Mouse (Mus musculus): ENCODE measurements at regions not wholly inside any gene's neighbourhood (a gene's known extent, or its start where the extent isn't known, plus 50 kb on each side); places are given as distances from the start of the nearest gene placed in this dataset.

DNA sequence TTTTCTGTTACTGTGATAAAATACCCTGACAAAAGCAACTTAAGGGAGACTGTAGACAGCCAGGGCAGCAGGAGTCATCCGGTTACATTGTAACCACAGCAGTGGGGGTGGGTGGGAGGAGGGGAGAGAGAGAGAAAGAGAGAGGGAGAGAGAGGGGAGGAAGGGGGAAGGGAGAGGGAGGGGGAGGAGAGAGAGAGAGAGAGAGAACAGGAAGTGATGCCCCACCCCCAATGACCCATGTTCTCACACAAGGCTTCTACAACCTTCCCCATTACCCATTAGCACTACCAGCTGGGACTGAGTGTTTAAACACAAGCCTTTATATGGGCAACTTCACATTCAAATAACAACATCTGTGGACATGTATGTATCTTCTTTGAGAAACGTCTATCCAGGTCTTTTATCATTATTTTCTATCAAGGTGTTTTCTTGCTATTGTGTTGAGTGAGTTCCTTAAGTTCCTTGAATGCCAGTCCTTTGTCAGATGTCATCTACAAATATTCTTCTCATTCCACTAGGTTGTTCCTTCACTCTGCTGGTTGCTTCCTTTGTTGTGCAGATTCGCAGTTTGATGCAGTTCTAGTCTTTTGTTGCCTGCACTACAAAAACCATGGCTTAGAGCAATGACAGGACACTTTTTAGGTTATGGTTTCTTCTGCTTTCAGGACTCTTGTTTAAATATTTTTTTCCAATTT, 274.7 kb upstream of the Ddx18 start:
- DNase-seq: no peak

DNA sequence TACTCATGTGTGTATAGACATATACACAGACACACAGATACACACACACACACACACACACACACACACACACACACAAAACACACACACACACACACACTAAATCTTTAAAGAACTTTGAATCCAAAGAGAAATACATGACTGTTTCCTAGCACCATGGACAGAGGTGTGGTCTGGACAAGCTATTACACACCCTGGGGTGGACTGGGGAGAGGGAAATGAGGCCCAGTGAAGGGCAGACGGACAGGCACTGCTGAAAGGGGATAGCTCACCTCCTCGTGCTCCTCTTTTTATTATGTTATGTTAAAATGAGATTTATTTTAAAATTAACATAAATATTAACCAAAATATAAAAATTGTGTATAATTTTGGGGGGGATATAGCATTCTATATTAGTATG, 265.8 kb upstream of the Ddx18 start:
- no peak for DNase-seq

DNA sequence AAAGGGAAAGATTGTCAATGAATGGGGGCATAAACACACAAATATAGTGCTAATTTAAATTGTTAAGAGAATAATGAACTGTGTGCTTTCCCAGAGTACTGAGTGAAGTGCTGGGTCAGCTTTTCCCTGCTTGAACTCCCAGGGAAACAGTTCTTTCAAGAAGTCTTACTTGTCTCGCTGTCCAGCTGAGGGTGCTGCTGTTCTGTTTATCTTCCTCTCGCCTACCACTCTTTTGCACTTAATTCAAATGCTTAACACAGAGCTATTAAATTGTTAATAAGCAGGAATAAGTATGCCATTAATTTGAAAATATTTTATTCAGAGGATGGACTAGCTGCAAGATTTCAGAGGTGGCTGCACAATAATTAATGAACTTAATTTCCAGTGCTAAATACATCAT, 262.5 kb upstream of the Ddx18 start:
- DNase-seq: no peak

DNA sequence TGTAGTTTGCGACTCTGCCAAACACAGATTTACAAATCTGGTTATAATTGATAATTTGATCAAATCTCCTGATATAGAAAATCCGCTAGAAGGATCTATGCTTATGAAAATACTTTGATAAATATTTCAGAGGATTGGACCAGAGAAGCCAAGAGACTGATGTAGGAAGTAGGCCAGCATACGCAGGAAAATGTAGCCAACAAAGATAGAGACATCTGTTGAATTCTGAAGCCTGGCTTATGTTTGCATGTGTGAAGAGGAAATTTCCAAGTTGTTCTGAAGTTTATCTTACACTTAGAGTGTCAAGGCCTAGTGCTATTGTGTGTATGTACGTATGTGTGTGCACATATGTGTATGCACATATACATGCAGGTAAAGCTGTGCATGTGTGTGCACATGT, 255.2 kb upstream of the Ddx18 start:
- no peak for DNase-seq

DNA sequence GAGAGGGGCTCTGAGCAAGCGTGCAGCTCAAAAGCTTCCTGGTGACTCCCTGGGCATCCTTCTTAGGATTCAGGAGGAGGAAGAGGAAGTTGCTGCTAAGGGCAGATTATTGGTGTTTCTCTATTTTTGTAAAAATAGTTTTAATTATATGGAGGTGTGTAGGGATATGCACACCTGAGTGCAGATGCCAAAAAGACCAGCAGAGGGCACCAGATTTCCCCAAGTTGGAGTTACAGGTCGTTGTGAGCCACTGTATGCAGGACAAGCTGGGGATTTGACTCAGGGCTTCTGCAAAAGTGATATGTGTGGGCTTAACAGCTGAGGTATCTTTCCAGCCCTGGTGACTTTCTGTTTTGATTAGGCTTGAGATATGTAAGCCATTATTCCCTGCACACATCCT, 235.5 kb upstream of the Ddx18 start:
- DNase-seq: no peak

DNA sequence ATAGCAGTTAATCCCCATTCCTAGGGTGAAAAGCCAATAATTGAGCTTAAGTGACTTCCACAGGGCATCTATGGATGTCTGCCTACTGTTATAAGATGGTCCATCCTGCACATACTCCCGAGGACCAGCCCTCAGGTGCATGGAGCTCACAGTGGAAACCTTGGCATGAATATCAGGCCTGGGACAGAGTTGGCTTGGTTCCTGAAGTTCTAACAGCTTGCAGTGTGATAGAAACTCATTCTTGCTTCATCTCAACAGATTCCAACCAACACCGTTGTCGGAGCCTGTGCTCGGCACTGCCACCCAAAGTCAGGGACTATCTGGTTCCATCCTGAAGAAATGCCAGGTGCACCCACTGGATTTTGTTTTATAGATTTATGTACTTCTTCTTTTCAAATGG, 234.7 kb upstream of the Ddx18 start:
- DNase-seq: no peak

DNA sequence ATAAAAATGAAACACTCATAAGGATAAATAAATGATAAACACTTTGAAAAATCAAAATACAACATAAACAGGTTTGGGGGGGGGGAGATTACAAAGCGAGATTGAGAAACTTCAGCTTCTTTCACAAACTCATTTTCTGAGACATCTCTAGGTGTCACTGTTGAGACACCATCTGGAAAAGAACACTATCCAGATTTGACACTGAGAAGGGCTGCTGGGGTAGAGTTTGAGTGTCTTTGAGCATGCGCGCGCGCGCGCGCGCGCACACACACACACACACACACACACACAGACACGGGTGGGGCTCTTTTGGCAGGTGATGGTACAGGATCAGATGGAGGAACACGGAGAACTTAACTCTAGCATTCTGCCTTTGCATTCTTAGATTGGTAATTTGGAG, 230.7 kb upstream of the Ddx18 start:
- DNase-seq: no peak

DNA sequence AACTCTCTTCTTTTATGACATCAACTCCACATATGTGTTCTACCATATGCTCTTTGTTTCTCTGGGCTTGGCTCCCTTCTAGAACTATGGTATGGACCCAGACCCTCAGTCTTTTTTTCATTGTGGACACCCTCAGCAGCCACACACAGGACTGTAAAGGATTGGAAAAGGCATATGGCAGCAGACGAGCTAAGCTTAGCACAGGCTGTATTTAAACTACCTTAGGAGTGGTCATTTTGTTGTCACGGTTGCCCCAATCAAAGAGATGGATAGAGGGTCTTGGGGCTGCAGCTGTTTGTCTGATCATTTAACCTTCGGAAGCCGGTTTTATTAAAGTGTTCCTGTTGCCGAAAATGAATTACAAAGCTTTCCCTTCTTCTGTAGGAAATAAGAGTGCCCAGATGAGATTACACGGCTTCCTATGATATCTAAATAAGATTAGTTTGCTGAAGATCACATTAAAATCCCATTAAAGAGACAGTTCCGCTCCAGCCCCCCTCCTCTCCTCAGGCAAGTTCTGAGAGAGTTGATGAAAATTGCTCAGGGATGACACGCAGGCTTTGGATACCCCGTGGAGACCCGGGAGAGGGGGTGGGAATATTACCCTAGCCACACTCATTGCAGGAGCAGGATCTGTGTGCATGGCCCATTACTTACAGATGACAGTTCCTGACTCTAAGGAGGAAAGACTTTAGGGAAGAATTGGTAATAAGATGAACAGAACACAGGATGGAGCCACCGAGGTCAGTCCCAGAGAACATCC, 227.4 kb upstream of the Ddx18 start:
- DNase-seq: no peak

DNA sequence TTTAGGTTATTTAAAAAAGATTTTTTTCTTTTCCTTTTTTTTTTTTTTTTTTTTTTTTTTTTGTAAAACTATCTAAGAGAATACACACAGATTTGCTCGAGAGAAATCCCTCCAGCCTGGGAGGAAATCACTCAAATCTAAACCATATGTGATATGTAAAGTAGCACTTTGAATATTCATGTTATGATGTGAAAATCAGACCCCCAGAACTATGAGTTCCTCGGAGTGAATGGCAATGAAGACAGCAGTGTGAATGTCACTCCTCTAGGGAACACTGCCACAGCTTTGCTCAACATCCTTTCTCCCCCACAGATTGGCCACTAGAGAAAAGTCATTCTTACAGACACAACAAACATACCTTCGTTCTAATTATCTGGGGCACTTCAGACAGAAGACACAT, 217.8 kb upstream of the Ddx18 start:
- DNase-seq: no peak

DNA sequence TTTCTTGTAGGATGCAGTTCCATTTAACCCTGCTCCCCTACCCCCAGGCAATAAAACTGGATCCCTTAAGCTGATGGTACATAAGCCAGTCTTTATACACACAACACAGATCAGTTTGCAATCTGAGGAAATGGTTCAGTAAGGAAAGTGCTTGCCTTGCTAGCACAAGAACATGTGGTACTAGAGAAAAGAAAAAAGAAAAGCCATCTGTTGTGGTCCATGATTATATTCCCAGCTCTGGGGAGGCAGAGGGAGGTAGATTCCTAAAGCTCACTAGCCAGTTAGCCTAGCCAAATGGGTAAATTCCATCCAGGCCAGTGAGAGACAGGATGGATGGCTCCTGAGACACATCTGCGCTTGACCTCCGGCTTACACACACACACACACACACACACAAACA, 206.2 kb upstream of the Ddx18 start:
- no peak for DNase-seq

DNA sequence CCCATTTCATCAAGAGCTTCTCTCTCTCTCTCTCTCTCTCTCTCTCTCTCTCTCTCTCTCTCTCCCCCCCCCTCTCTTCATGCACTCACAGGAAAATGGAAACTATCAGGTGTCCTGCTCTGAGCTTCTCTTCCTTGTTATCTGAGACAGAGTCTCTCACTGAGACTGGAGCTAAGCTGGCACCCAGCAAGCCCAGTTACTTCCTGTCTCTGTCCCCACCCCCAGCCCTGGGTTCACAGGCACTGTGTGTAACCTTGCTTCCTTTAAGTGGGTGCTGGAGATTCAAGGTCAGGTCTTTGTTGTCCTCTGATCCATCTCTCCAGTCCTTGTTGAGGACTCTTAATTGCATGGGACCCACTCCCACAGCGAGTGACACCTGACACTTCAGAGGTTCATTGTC, 203.7 kb upstream of the Ddx18 start:
- no peak for DNase-seq

DNA sequence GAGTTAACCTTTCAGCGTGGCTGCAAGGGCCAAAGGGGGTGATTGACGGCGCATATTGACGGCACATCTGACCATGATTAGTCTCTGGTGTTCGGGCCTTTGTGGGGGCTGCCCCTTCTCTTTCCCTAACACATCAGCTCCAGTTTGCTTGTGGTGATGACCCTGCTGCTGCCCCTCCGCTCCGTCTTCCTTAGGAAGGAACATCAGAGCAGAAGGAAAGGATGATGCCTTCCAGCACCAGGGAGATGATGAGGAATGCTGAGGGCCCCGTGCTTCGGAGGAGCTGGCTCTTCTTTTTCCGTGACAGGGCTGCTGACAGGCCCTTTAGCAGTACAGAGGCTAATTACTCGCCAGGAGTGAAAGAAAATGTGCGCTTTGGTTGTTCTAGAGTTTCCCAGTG, 203.1 kb upstream of the Ddx18 start:
- DNase-seq: no peak

DNA sequence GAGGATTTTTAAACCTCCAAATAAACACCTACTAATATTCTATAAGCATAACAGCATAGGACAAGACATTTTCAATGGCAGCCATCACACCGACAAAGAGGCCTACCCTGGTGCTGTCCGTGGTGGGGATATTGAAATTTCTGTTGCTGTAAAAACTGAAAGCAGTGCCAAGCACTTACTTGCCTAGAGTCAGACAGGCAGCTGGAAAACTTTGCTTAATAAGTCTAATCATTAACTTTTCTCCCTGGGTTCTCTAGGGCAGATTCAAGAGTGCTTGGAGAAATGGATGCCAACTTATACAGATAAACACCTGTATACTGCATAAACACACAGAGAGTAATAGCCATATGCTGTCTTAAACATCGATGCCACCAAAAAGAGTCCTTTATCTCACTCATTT, 192.3 kb upstream of the Ddx18 start:
- DNase-seq: no peak

DNA sequence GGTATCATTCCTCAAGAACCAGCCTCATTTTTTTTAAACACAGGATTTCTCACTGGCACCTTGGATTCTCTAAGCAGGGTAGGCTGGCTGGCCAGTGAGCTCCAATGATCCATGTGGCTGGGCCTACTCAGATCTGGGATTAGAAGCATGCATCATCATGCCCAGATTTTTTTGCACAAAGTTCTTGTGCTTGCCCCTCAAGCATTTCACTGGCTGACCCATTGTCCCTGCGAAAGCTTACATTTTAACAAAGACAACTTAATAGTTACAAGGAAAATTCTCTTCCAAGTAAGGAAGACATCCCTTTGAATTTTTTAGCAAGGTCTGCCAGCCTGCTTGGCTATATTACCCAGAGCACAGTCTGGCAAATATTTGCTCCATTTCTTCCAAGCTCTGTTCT, 177.4 kb upstream of the Ddx18 start:
- DNase-seq: peak; percentile 21

DNA sequence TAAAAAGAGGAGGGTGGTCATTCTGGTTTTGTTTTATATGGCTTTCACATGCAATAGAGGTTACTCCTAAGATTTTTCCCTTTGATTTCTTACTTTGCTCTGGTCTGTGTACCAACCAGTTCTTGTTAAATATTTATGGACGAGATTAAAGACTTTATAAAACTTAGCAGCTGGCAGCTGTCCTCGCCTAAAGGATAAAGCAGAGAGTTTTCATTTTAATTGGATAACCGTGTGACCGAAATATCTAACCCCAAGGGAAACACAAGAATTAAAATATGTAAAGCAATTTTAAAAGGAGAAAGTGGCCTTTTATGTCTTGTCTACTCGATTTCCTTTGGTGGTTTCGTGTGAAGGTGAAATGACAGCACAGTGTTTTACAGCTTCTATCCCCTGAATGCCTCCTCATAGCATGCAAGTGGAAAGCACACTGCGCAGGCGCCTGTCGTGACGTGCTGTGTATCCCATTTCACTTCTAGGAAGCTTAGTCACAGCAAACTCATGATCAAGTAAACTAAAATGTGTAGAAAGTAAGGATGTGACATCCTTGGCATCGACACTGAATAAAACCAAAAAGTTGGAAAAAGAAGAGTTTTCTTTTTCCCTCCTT, 167.4 kb upstream of the Ddx18 start:
- no peak for DNase-seq

DNA sequence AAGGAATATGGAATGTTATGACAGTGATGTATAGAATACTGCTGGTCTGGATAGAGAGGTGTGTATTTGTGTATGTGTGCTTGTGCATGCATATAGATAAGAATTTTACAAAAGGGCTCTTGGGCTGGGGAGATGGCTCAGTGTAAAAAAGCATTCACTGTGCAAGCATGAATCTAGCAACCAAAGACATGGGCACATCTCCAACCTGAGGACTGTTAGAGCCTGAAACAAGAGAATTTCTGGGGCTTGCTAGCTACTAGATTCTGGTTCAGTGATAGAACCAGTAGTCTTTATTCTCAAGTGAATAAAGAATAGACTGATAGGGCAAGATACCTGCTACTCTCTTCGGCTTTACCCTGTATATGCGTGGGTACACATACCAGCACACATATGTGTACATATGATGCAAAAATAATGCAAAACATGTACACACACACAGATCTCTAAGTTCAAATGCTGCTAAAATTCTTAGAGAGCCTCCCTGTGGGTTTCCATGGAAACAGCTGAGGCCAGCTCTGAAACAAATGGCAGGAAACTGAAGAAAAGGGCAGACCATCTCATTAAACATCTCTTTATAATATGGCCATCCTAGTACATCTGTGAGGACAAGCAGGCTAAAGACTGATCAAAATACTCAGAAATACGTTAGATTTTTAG, 166.8 kb upstream of the Ddx18 start:
- no peak for DNase-seq

DNA sequence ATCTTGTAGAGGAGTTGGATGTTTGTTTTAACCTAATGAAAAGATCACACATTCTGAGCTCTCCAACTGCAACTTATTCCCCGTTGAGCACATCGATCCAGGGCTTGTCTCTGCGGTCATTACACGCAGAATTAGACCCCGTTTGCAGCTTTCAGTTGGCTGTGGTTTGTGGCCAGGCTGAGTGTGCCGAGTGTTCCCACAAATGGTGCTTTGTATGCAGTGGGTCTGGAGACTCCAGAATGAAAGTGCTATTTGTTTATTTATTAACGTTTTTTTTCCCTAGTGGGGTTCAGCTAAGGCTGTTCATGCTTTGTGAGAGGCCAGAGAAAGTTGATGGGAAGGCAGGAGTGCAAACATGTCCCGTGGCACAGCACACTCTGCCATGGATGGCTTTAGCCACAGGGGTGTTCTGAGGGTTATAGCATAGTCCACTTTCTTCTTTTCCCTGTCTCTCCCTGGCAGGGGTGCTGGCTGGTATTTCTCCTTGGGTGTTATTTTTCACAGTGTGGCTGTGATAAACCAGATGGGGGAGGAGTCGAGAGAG, 141.6 kb upstream of the Ddx18 start:
- DNase-seq: no peak

DNA sequence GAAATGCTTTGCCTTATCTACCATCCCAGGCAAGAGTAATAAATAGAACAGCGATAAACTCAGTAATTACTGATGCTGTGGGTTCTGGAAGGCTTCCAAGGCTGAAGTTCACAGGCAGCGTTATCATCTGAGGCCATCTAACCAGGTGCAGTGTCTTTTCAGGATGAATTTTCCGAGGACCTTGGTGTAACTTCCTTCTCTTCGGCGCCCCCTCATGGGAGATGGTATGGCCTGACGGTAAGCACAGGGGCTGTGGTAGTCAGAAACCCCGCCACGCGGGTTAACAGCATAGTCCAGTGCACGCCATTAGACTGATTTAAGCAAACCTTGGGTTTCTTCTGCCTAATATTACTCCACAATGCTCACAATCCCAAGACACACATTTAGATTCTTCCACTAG, 140.5 kb upstream of the Ddx18 start:
- DNase-seq: no peak

DNA sequence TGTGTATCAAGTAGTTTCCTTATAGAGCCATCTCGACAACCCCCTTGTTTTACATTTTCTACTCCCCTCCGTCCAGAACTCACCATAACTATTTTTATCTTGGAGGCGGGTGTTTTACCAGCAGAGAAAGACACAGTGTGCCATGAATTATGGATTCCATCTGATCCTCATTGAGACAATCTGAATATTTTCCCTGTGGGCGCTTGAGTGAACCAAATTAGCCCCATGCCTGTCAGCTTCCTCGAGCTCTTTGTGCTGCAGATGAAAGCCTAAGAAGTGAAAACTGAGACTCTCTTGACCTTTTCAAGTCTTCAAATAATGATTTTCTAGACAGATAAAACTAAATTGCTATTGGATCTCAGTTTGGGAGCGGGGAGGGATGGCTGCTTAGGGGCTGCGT, 134.0 kb upstream of the Ddx18 start:
- no peak for DNase-seq

DNA sequence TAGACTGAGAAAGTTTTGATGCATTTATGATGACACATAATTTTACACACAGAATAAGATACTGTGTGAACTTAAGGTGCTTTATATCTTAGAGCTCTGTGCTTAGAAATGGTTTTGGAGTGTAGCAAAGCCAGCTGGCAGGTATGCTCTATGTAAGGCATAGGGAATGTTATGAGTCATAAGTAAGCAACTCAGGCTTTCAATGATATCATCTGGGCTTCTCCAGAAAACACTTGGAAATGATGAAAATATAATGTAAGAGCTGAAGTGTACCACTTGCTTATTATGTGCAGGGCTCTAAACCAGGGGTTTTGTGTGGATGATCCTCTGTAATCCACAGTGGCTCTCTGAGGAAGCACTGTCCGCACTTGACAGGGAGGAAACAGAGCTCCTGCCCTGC, 86.1 kb upstream of the Ddx18 start:
- DNase-seq: no peak

DNA sequence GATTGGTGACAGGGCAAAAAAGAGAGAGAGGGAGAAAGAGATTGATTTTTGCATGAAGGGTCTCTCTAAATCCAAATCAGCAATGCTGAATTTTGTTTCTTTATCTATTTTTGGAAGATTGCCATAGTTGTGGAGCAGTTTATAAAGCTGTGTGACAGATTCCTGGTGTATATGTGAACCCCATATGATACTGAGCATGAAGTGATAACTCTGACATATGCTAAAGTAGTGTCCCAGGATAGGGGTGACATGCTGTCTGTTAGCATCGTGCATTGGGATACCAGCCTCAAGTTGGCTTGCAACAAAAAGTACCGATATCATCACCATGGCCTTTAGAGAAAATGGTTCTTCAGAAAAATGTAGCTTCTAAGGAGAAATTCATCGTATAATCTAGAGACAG, 82.3 kb upstream of the Ddx18 start:
- DNase-seq: no peak

DNA sequence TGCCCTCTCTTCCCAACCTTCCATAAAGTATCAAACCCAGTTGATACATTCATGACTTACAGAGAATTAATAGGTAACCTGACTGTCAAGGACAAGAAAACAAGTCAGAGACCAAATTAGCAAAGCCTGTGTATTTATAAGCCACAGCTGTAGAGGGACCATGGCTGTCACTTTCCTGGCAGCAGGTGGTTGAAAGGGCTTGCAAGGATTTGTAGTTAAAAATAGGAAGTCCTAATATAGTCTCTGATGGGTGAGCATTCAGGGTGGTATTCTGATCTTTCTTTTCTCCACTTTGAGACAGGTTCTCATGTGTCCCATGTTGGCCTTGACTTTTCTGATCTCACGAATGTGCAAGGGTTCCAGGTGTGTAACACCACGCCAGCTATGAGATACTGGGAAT, 63.7 kb upstream of the Ddx18 start:
- DNase-seq: no peak

DNA sequence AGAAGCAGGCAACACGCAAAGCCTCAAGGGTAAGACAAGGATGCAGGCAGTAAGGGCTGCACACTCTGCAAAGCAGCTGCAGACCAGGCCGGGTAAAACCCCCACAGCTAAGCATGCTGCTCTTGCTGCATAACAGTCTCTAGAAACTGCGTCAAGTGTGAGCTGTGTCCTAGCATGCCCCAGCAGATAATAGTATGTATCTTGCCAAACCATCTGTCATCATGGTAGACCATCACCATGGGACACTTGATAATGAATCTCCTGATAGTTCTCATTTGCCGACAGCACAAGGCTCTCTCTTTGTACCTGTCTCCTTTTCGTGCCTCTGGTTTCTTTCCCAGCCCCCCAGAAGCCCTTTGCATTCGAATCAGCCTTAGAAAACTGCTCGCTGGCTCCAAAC, 52.5 kb upstream of the Ddx18 start:
- no peak for DNase-seq

DNA sequence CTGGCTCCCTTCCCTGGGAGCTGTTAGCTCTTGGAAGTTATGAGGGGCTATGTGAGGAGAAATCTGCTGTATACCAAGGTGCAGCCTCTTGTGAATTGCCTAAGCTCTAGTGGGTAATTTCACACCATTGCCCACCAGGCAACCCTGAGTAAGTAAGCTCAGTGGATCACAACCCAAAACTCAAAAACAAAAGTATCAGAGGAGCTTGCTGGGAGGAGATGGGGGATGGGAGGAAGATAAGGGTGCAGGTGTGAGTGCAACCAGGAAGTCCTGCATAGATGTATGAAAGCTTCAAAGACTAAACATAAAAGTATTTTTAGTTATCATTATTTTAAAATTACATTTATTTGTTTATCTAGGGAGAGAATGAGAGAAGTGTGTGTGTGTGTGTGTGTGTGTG, 50.8 kb upstream of the Ddx18 start:
- DNase-seq: no peak

Measured in kidney, adult 11 months (tissue).